14 mouse cellular contexts compared by ENCODE assay signal in genomic region chr5:33358467-33358866, GRCm38 (mm10). TPM values are rescaled to one million over a fixed set of nuclear protein-coding genes. Genes with fewer than 3 reads are reported as not detected.
DNase-seq lines count a peak whose midpoint lies in the region; ATAC-seq and TF ChIP-seq lines count a peak whose summit lies in the region.
"Had no signal": no experiment of that assay in that cellular context is flagged by ENCODE, and none has a peak within 500 bp of the region (broad histone marks: within the 10 kb centered on the region; RNA-seq: fewer than 3 reads in every experiment).

No protein-coding gene starts in this region.

- 0 out of 2 replicates have a peak, but pooled peaks have one; percentile 40 for ATAC-seq in liver, postnatal 0 days
- no peak for ATAC-seq in activated CD4-positive, CD25-positive, alpha-beta regulatory T cell, adult 4 months
- ATAC-seq: forebrain, embryonic 15.5 days had no signal

- TF ChIP-seq CTCF in liver, postnatal 0 days (IDR thresholded peaks at IDR 0.05; ENCODE audit: low read depth): no peak

- H3K4me2 ChIP-seq in liver, postnatal 0 days (ENCODE audit: low read depth, low read length): no peak overlapping the region
- H3K4me2 ChIP-seq: embryonic facial prominence, embryonic 13.5 days; forebrain, embryonic 15.5 days; heart, embryonic 15.5 days; limb, embryonic 15.5 days had no signal

- 64% methylated on average over 4 of the region's 4 CpGs for WGBS in liver, postnatal 0 days (ENCODE audit: insufficient replicate concordance)

- peaks cover 36% of the 10 kb centered on the region for H3K36me3 ChIP-seq in liver, postnatal 0 days (replicated peaks; ENCODE audit: insufficient read depth, low read length)

- no peaks in the 10 kb centered on the region for H3K27me3 ChIP-seq in liver, postnatal 0 days (ENCODE audit: insufficient read depth, low read length)
- H3K27me3 ChIP-seq: embryonic facial prominence, embryonic 13.5 days; forebrain, embryonic 15.5 days; heart, embryonic 15.5 days; limb, embryonic 15.5 days had no signal

- no peak overlapping the region for H3K9ac ChIP-seq in liver, postnatal 0 days (replicated peaks)
- H3K9ac ChIP-seq: embryonic facial prominence, embryonic 13.5 days; forebrain, embryonic 15.5 days; heart, embryonic 15.5 days; limb, embryonic 15.5 days had no signal

- H3K4me1 ChIP-seq in liver, postnatal 0 days (ENCODE audit: insufficient read depth): peaks cover 33% of the 10 kb centered on the region
- H3K4me1 ChIP-seq: forebrain, embryonic 15.5 days; limb, embryonic 15.5 days had no signal

- peak; percentile 24 for DNase-seq in layer of hippocampus, adult 11-12 months (ENCODE audit: low spot score)
- no peak for DNase-seq in layer of hippocampus, postnatal 36 days
- DNase-seq in A20 (ENCODE audit: low read depth, low spot score): peak; percentile 52
- peak; percentile 48 for DNase-seq in adrenal gland, adult 8-10 months
- no peak for DNase-seq in liver, postnatal 0 days
- DNase-seq in frontal cortex, postnatal 10 days (ENCODE audit: low spot score in 2 of 2): no peak
- DNase-seq: cerebellum, adult 9-10 months; kidney, adult 18-20 months; retina, postnatal 1 day had no signal

- no peak for TF ChIP-seq EP300 in liver, postnatal 0 days (IDR thresholded peaks at IDR 0.05; ENCODE audit: low read depth)

- no peak overlapping the region for H3K4me3 ChIP-seq in liver, postnatal 0 days (ENCODE audit: low read depth, low read length)
- H3K4me3 ChIP-seq: embryonic facial prominence, embryonic 13.5 days; forebrain, embryonic 15.5 days; heart, embryonic 15.5 days; limb, embryonic 15.5 days had no signal

- H3K27ac ChIP-seq in liver, postnatal 0 days (ENCODE audit: low read depth): peak overlapping the region; percentile 49
- H3K27ac ChIP-seq: embryonic facial prominence, embryonic 13.5 days; forebrain, embryonic 15.5 days; heart, embryonic 15.5 days; limb, embryonic 15.5 days had no signal

- no peaks in the 10 kb centered on the region for H3K9me3 ChIP-seq in liver, postnatal 0 days (ENCODE audit: low read length)
- H3K9me3 ChIP-seq: embryonic facial prominence, embryonic 13.5 days; forebrain, embryonic 15.5 days; heart, embryonic 15.5 days; limb, embryonic 15.5 days had no signal

RNA-seq across cellular contexts. Expression of gene Uvssa, which starts 19.9 kb away (rescaled TPM):
- total RNA-seq in layer of hippocampus, postnatal 36 days (2021): 1 to 10 TPM; 5.5 to 5.6 TPM
- 10 to 100 TPM in 2 of 4 experiments, 1 to 10 TPM in 2; 6.1 to 18.4 (median 13.6) TPM for total RNA-seq in adrenal gland, adult 8-10 months (2022)
- polyA plus RNA-seq in liver, postnatal 0 days (2015; fragmentation: Nextera tagmentation; extraction: Ambion mirVana): 2.5 and 3.1 TPM in 2 replicates
- 10 to 100 TPM; 15.5 to 20.3 TPM for polyA plus RNA-seq in activated CD4-positive, CD25-positive, alpha-beta regulatory T cell, adult 4 months (2017; shearing (Covaris generic))

RNA-seq across cellular contexts. Expression of gene Maea, which starts 23.2 kb away (rescaled TPM):
- 10 to 100 TPM; 97.2 to 99.3 TPM for total RNA-seq in layer of hippocampus, postnatal 36 days (2021)
- total RNA-seq in adrenal gland, adult 8-10 months (2022): 100 to 1,000 TPM; 124 to 132 (median 127) TPM
- polyA plus RNA-seq in liver, postnatal 0 days (2015; fragmentation: Nextera tagmentation; extraction: Ambion mirVana): 38.0 and 41.5 TPM in 2 replicates
- 10 to 100 TPM; 68.7 to 87.8 TPM for polyA plus RNA-seq in activated CD4-positive, CD25-positive, alpha-beta regulatory T cell, adult 4 months (2017; shearing (Covaris generic))

Comparison
In these comparisons a context has a peak if more than half of its experiments do, and no peak if none do; other contexts are left out.
1. DNase-seq: peak in layer of hippocampus, adult 11-12 months (single experiment), A20 (single experiment) and adrenal gland, adult 8-10 months (single experiment); none in layer of hippocampus, postnatal 36 days (0 of 2), liver, postnatal 0 days (single experiment) and frontal cortex, postnatal 10 days (0 of 2).